Mouse (Mus musculus) adrenal gland, adult (tissue): Measurements from ENCODE around the gene Vdac1.
A peak's percentile ranks its signal among the peaks of the same experiment; 100 is the strongest.

Source experiments
- DNase-seq, 2 experiments: peaks; one replicate each; pipeline ENCODE4 v3.0.0; 2022 to 2023; ENCODE audit warnings: low spot score in 1 of 2; ENCODE audit not compliant: inconsistent age in 2 of 2

Gene Vdac1

GRCm38 (mm10) chr11:52360471-52361277 lies at the start of gene Vdac1:
Gene Vdac1, plus strand, starts transcription at chr11:52360860.
- peak; percentile 94 to 97 for DNase-seq

GRCm38 (mm10) chr11:52314102-52314793 lies 46.4 kb upstream of the Vdac1 start:
- peak in 1 of 2 experiments; percentile 31 for DNase-seq

GRCm38 (mm10) chr11:52318445-52318844 lies 42.2 kb upstream of the Vdac1 start:
- DNase-seq, result no peak

- DNase-seq, result no peak
These were observed 41.0 kb upstream of the Vdac1 start for GRCm38 (mm10) chr11:52319664-52320063.

- DNase-seq, result no peak
These were observed 40.1 kb upstream of the Vdac1 start for GRCm38 (mm10) chr11:52320529-52320928.

- no peak for DNase-seq
These were observed 39.1 kb upstream of the Vdac1 start for GRCm38 (mm10) chr11:52321540-52321939.

GRCm38 (mm10) chr11:52324442-52325367 lies 36.0 kb upstream of the Vdac1 start:
- DNase-seq, result no peak

- peak in 1 of 2 experiments; percentile 54 for DNase-seq
These were observed 33.3 kb upstream of the Vdac1 start for GRCm38 (mm10) chr11:52327313-52327712.

- DNase-seq, result peak in 1 of 2 experiments; percentile 34
These were observed 28.1 kb upstream of the Vdac1 start for GRCm38 (mm10) chr11:52332421-52333118.

- DNase-seq, result peak; percentile 92 to 96
These were observed 27.0 kb upstream of the Vdac1 start for GRCm38 (mm10) chr11:52333616-52334015.

GRCm38 (mm10) chr11:52335263-52335662 lies 25.4 kb upstream of the Vdac1 start:
- peak in 1 of 2 experiments; percentile 28 for DNase-seq

GRCm38 (mm10) chr11:52335924-52336323 lies 24.7 kb upstream of the Vdac1 start:
- no peak for DNase-seq

- no peak for DNase-seq
These were observed 22.9 kb upstream of the Vdac1 start for GRCm38 (mm10) chr11:52337651-52338295.

- peak in 1 of 2 experiments; percentile 78 for DNase-seq
These were observed 22.3 kb upstream of the Vdac1 start for GRCm38 (mm10) chr11:52338351-52338750.

- DNase-seq, result peak in 1 of 2 experiments; percentile 24
These were observed 21.6 kb upstream of the Vdac1 start for GRCm38 (mm10) chr11:52339098-52339497.

GRCm38 (mm10) chr11:52339512-52339911 lies 21.1 kb upstream of the Vdac1 start:
- DNase-seq, result peak in 1 of 2 experiments; percentile 21

GRCm38 (mm10) chr11:52340123-52340864 lies 20.4 kb upstream of the Vdac1 start:
- peak in 1 of 2 experiments; percentile 64 for DNase-seq

GRCm38 (mm10) chr11:52341001-52341400 lies 19.7 kb upstream of the Vdac1 start:
- DNase-seq, result peak; percentile 64 to 86

- DNase-seq, result peak in 1 of 2 experiments; percentile 63
These were observed 19.2 kb upstream of the Vdac1 start for GRCm38 (mm10) chr11:52341476-52341875.
